Mouse (Mus musculus) heart, adult 2 months (tissue): ENCODE measurements around the gene Cmtm5.

Experiments used
- CTCF ChIP-seq: fragments of 200-600 bp; IDR thresholded peaks from 2 replicates; pipeline ENCODE4 v1.8.1; 2022; ENCODE audit warnings: antibody characterized with exemption, mild to moderate bottlenecking, moderate library complexity
- POLR2A ChIP-seq: fragments of 200-500 bp; IDR thresholded peaks from 2 replicates; pipeline ENCODE4 v1.6.1; 2011; ENCODE audit warnings: mild to moderate bottlenecking, low read depth, low read length, control low read depth; ENCODE audit not compliant: insufficient read depth

DNA sequence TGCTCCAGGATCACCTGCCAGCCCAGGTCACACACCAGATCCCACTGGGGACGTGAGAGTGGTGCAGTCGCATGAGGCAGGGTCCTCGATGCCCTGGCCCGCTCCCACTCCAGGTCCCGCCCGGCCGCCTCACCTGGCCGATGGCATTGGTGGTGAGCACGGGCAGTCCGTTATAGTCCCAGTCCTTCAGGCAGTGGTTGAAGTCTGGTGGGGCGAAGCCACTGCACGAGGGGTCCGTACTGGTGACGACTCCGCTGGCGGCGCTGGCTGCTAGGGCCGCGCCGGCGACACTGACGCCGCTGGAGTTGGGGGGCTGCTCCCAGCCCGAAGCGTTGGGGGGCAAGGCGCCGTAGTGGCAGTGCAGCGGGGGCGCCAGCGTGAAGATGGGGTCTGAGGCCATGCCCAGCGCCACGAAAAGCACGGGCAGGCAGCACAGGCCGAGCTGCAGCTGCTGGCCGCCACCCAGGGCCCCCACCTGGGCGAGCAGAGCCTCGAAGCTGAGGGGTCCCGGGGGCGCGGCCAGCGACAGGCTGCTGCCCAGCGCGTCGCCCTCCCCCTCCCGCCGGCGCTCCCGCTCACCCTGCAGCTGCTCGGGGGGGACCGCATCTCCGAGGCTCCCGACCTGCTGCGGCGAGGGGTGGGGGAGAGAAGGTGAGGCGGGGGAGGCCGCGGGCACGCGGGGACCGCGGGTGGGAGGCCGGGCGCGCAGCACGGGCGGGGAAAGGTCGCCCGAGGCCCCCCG lies 23.8 kb upstream of the Cmtm5 start:
- TF ChIP-seq POLR2A (no peak), CTCF (no peak)
